Mouse (Mus musculus) intestine, embryonic 15.5 days (tissue): ENCODE measurements at regions not wholly inside any gene's neighbourhood (a gene's known extent, or its start where the extent isn't known, plus 50 kb on each side); places are given as distances from the start of the nearest gene placed in this dataset.
A peak's percentile ranks its signal among the peaks of the same experiment; 100 is the strongest.
"Not testable (repeated sequence)": the region's sequence is repeated elsewhere in the genome, so short reads cannot be mapped to it uniquely, and the experiment has no call there.

ENCODE experiments used
- ATAC-seq: fragments of 200-750 bp; cut with Nextera tagmentation; 2 replicates; pipeline ENCODE4 v1.8.0; 2017; ENCODE audit warnings: moderate TSS enrichment, moderate library complexity
- H3K27ac ChIP-seq: fragments of 300-500 bp; sonication (generic); 2 replicates; pipeline ENCODE4 v1.5.1; 2015; ENCODE audit warnings: mild to moderate bottlenecking, inconsistent platforms
- H3K27me3 ChIP-seq: fragments of 300-500 bp; sonication (generic); replicated peaks from 2 replicates; pipeline ENCODE4 v1.6.1; 2015; ENCODE audit warnings: inconsistent platforms
- H3K36me3 ChIP-seq: fragments of 300-500 bp; sonication (generic); 2 replicates; pipeline ENCODE4 v1.6.1; 2015; ENCODE audit warnings: inconsistent platforms
- H3K4me1 ChIP-seq: fragments of 300-500 bp; sonication (generic); replicated peaks from 2 replicates; pipeline ENCODE4 v1.6.1; 2015; ENCODE audit warnings: inconsistent platforms
- H3K4me2 ChIP-seq: fragments of 300-500 bp; sonication (generic); replicated peaks from 2 replicates; pipeline ENCODE4 v1.6.1; 2015; ENCODE audit warnings: mild to moderate bottlenecking, inconsistent platforms
- H3K4me3 ChIP-seq: fragments of 300-500 bp; sonication (generic); replicated peaks from 2 replicates; pipeline ENCODE4 v1.5.1; 2015; ENCODE audit warnings: inconsistent platforms
- H3K9ac ChIP-seq: fragments of 300-500 bp; sonication (generic); 2 replicates; pipeline ENCODE4 v1.6.1; 2015; ENCODE audit warnings: inconsistent platforms
- H3K9me3 ChIP-seq: fragments of 300-500 bp; sonication (generic); 2 replicates; pipeline ENCODE4 v1.6.1; 2016; ENCODE audit warnings: inconsistent platforms
- WGBS: fragments of 180-500 bp; shearing (Covaris S2); methylation state at CpG from one replicate; pipeline ENCODE4 v1.1.7; 2015; 5-methylcytosine and 5-hydroxymethylcytosine counted together

- no peak overlapping the region for H3K9ac ChIP-seq
- no peaks in the 10 kb centered on the region for H3K4me1 ChIP-seq
- WGBS = 53% methylated on average over 15 of the region's 15 CpGs
- no peak overlapping the region for H3K27ac ChIP-seq
- H3K9me3 ChIP-seq = no peaks in the 10 kb centered on the region
- ATAC-seq = no peak
- H3K27me3 ChIP-seq = no peaks in the 10 kb centered on the region
- H3K4me3 ChIP-seq = no peak overlapping the region
- H3K4me2 ChIP-seq = no peak overlapping the region
- no peaks in the 10 kb centered on the region for H3K36me3 ChIP-seq
Measured at GRCm38 (mm10) chr6:61042667-61043523, 118.1 kb downstream of the Mmrn1 start.

GRCm38 (mm10) chr6:61043524-61044450, 119.0 kb downstream of the Mmrn1 start:
- WGBS = 74% methylated on average over 9 of the region's 9 CpGs
- no peak for ATAC-seq

GRCm38 (mm10) chr6:61047667-61048066, 122.9 kb downstream of the Mmrn1 start:
- WGBS = 82% methylated on average over 6 of the region's 6 CpGs
- H3K9me3 ChIP-seq, H3K4me3 ChIP-seq, H3K27me3 ChIP-seq, H3K4me1 ChIP-seq, H3K4me2 ChIP-seq, H3K36me3 ChIP-seq, H3K9ac ChIP-seq, H3K27ac ChIP-seq, ATAC-seq: not testable (repeated sequence)

More at GRCm38 (mm10) chr6:61043524-61044450, 119.0 kb downstream of the Mmrn1 start:
- no peak overlapping the region for H3K4me3 ChIP-seq
- H3K27ac ChIP-seq = no peak overlapping the region
- H3K36me3 ChIP-seq = no peaks in the 10 kb centered on the region
- H3K4me2 ChIP-seq = no peak overlapping the region
- H3K9ac ChIP-seq = no peak overlapping the region
- H3K9me3 ChIP-seq = no peaks in the 10 kb centered on the region
- no peaks in the 10 kb centered on the region for H3K27me3 ChIP-seq
- no peaks in the 10 kb centered on the region for H3K4me1 ChIP-seq

GRCm38 (mm10) chr6:61063129-61063528, 117.0 kb upstream of the Ccser1 start:
- no peak for ATAC-seq
- 28% methylated on average over 4 of the region's 4 CpGs for WGBS

GRCm38 (mm10) chr6:61065769-61066168, 114.4 kb upstream of the Ccser1 start:
- Histone ChIP-seq H3K4me3 (no peak overlapping the region), H3K27me3 (no peaks in the 10 kb centered on the region), H3K4me2 (no peak overlapping the region), H3K9me3 (no peaks in the 10 kb centered on the region), H3K27ac (no peak overlapping the region), H3K36me3 (no peaks in the 10 kb centered on the region), H3K4me1 (no peaks in the 10 kb centered on the region), H3K9ac (no peak overlapping the region)
- ATAC-seq = no peak

More at GRCm38 (mm10) chr6:61063129-61063528, 117.0 kb upstream of the Ccser1 start:
- H3K9me3 ChIP-seq = no peaks in the 10 kb centered on the region
- H3K4me3 ChIP-seq = no peak overlapping the region
- no peaks in the 10 kb centered on the region for H3K4me1 ChIP-seq
- no peak overlapping the region for H3K9ac ChIP-seq
- H3K36me3 ChIP-seq = no peaks in the 10 kb centered on the region
- no peak overlapping the region for H3K27ac ChIP-seq
- no peaks in the 10 kb centered on the region for H3K27me3 ChIP-seq
- no peak overlapping the region for H3K4me2 ChIP-seq

- H3K4me2 ChIP-seq = no peak overlapping the region
- 57% methylated on average over 10 of the region's 10 CpGs for WGBS
- H3K4me1 ChIP-seq = no peaks in the 10 kb centered on the region
- H3K9me3 ChIP-seq = no peaks in the 10 kb centered on the region
- ATAC-seq = no peak
- no peaks in the 10 kb centered on the region for H3K27me3 ChIP-seq
- H3K9ac ChIP-seq = no peak overlapping the region
- H3K36me3 ChIP-seq = no peaks in the 10 kb centered on the region
- no peak overlapping the region for H3K4me3 ChIP-seq
- no peak overlapping the region for H3K27ac ChIP-seq
Measured at GRCm38 (mm10) chr6:61066501-61067282, 113.4 kb upstream of the Ccser1 start.

GRCm38 (mm10) chr6:61067355-61068116, 112.6 kb upstream of the Ccser1 start:
- H3K9me3 ChIP-seq = no peaks in the 10 kb centered on the region
- H3K27ac ChIP-seq = no peak overlapping the region
- no peak overlapping the region for H3K4me3 ChIP-seq
- no peak overlapping the region for H3K9ac ChIP-seq
- 36% methylated on average over 10 of the region's 10 CpGs for WGBS
- no peaks in the 10 kb centered on the region for H3K36me3 ChIP-seq
- H3K27me3 ChIP-seq = no peaks in the 10 kb centered on the region
- no peaks in the 10 kb centered on the region for H3K4me1 ChIP-seq
- H3K4me2 ChIP-seq = 0 out of 2 replicates have a peak overlapping the region, but pooled peaks have one; percentile 17
- no peak for ATAC-seq

- H3K4me3 ChIP-seq = no peak overlapping the region
Measured at GRCm38 (mm10) chr6:61068117-61068489, 112.0 kb upstream of the Ccser1 start.

GRCm38 (mm10) chr6:61073267-61073666, 106.9 kb upstream of the Ccser1 start:
- 73% methylated on average over 3 of the region's 3 CpGs for WGBS
- no peak for ATAC-seq

More at GRCm38 (mm10) chr6:61068117-61068489, 112.0 kb upstream of the Ccser1 start:
- no peak for ATAC-seq
- Histone ChIP-seq H3K9me3 (no peaks in the 10 kb centered on the region), H3K9ac (no peak overlapping the region), H3K4me1 (no peaks in the 10 kb centered on the region), H3K27ac (no peak overlapping the region), H3K4me2 (no peak overlapping the region), H3K36me3 (no peaks in the 10 kb centered on the region), H3K27me3 (no peaks in the 10 kb centered on the region)
- WGBS = 21% methylated on average over 1 of the region's 1 CpGs

GRCm38 (mm10) chr6:61073794-61074193, 106.3 kb upstream of the Ccser1 start:
- H3K27me3 ChIP-seq = no peaks in the 10 kb centered on the region
- H3K9me3 ChIP-seq = no peaks in the 10 kb centered on the region
- H3K9ac ChIP-seq = no peak overlapping the region
- H3K4me2 ChIP-seq = no peak overlapping the region
- H3K36me3 ChIP-seq = no peaks in the 10 kb centered on the region
- 0 out of 2 replicates have a peak, but pooled peaks cover 3% of the 10 kb centered on the region for H3K4me1 ChIP-seq
- H3K27ac ChIP-seq = no peak overlapping the region
- no peak for ATAC-seq
- 81% methylated on average over 2 of the region's 2 CpGs for WGBS
- H3K4me3 ChIP-seq = no peak overlapping the region

More at GRCm38 (mm10) chr6:61073267-61073666, 106.9 kb upstream of the Ccser1 start:
- Histone ChIP-seq H3K4me2 (no peak overlapping the region), H3K36me3 (no peaks in the 10 kb centered on the region), H3K27me3 (no peaks in the 10 kb centered on the region), H3K4me3 (no peak overlapping the region), H3K9me3 (no peaks in the 10 kb centered on the region), H3K9ac (no peak overlapping the region), H3K27ac (no peak overlapping the region), H3K4me1 (0 out of 2 replicates have a peak, but pooled peaks cover 3% of the 10 kb centered on the region)

- no peaks in the 10 kb centered on the region for H3K27me3 ChIP-seq
- H3K4me3 ChIP-seq = no peak overlapping the region
- 72% methylated on average over 3 of the region's 3 CpGs for WGBS
- H3K9ac ChIP-seq = no peak overlapping the region
- no peak overlapping the region for H3K27ac ChIP-seq
- H3K4me1 ChIP-seq = 0 out of 2 replicates have a peak, but pooled peaks cover 3% of the 10 kb centered on the region
- H3K9me3 ChIP-seq = no peaks in the 10 kb centered on the region
- peak; percentile 77 for ATAC-seq
- H3K36me3 ChIP-seq = no peaks in the 10 kb centered on the region
- no peak overlapping the region for H3K4me2 ChIP-seq
Measured at GRCm38 (mm10) chr6:61074700-61075099, 105.4 kb upstream of the Ccser1 start.
